Mouse (Mus musculus): ENCODE data around the gene Capn7. TPM values are rescaled to one million over a fixed set of nuclear protein-coding genes. Genes with fewer than 3 reads are reported as not detected.

The Capn7 gene
- polyA plus RNA-seq, 1 experiment from 2014 or later: 49.8 TPM

DNA sequence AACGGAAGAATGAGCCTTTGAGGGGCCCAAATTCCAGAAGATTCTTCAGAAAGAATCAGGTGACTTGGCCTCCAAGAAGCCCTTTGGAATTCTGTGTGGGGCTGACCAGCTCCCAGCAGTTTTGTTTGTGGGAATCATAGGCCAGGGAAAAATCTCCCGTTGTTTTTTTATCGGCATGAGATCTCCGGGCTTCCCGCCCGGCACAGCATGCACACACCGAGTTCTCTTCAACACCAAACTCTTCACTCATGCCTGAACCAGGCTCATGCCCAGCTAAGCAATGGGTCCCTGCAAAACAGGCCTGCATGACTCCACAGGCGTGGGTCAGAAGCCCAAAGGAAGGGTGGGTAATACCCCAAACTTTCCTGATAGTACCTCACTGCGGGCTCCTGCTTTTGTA lies 67.1 kb downstream of the Capn7 start:
- H3K4me1 ChIP-seq (ENCODE audit: control insufficient read depth, insufficient read depth, low read length): peaks cover 34% of the 10 kb centered on the region
- ATAC-seq (ENCODE audit: low FRiP score, low TSS enrichment): no peak

GRCm38 (mm10) chr14:31403995-31404394 lies 67.6 kb downstream of the Capn7 start:
- no peak overlapping the region for H3K27ac ChIP-seq (ENCODE audit: low read depth, low read length)
- no peaks in the 10 kb centered on the region for H3K9me3 ChIP-seq (ENCODE audit: control insufficient read depth, low read length)
- H3K4me1 ChIP-seq (ENCODE audit: control insufficient read depth, insufficient read depth, low read length): peaks cover 39% of the 10 kb centered on the region
- H3K4me3 ChIP-seq (ENCODE audit: low read length): no peak overlapping the region
- no peaks in the 10 kb centered on the region for H3K36me3 ChIP-seq (ENCODE audit: control insufficient read depth, insufficient read depth, low read length)
- H3K9ac ChIP-seq (ENCODE audit: low read depth, low read length): no peak overlapping the region
- H3K27me3 ChIP-seq (ENCODE audit: control insufficient read depth, insufficient read depth, low read length): no peaks in the 10 kb centered on the region
- WGBS: 67% methylated on average over 8 of the region's 8 CpGs
- ATAC-seq (ENCODE audit: low FRiP score, low TSS enrichment): no peak
- H3K4me2 ChIP-seq (replicated peaks; ENCODE audit: low read depth, low read length): no peak overlapping the region

More for the DNA sequence above, 67.1 kb downstream of the Capn7 start:
- no peaks in the 10 kb centered on the region for H3K36me3 ChIP-seq (ENCODE audit: control insufficient read depth, insufficient read depth, low read length)
- WGBS: 85% methylated on average over 9 of the region's 9 CpGs
- H3K27me3 ChIP-seq (ENCODE audit: control insufficient read depth, insufficient read depth, low read length): no peaks in the 10 kb centered on the region
- H3K4me3 ChIP-seq (ENCODE audit: low read length): no peak overlapping the region
- H3K9me3 ChIP-seq (ENCODE audit: control insufficient read depth, low read length): no peaks in the 10 kb centered on the region
- no peak overlapping the region for H3K9ac ChIP-seq (ENCODE audit: low read depth, low read length)
- H3K27ac ChIP-seq (ENCODE audit: low read depth, low read length): no peak overlapping the region
- no peak overlapping the region for H3K4me2 ChIP-seq (replicated peaks; ENCODE audit: low read depth, low read length)

DNA sequence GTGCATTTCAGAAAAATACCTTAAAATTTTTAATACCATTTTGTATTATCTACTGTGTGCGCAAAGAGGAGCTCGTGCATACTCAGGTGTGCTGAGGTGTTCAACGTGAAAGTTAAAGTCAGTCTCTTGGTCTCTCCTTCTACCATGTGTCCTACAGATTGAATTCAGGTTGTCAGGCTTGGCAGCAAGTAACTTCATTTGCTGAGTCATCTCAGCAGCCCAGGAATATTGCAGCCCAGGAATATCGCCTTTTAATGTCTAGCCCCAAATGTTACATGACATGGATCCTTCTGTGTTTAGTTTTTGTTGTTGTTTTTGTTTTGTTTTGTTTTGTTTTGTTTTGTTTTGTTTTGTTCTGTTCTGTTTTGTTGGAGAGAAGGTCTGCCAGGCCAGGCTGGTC lies 68.2 kb downstream of the Capn7 start:
- Histone ChIP-seq H3K4me2 (replicated peaks; ENCODE audit: low read depth, low read length) (no peak overlapping the region), H3K9me3 (ENCODE audit: control insufficient read depth, low read length) (no peaks in the 10 kb centered on the region), H3K4me1 (ENCODE audit: control insufficient read depth, insufficient read depth, low read length) (peaks cover 39% of the 10 kb centered on the region), H3K36me3 (ENCODE audit: control insufficient read depth, insufficient read depth, low read length) (no peaks in the 10 kb centered on the region), H3K4me3 (ENCODE audit: low read length) (no peak overlapping the region), H3K27ac (ENCODE audit: low read depth, low read length) (no peak overlapping the region), H3K27me3 (ENCODE audit: control insufficient read depth, insufficient read depth, low read length) (no peaks in the 10 kb centered on the region), H3K9ac (ENCODE audit: low read depth, low read length) (no peak overlapping the region)
- ATAC-seq (ENCODE audit: low FRiP score, low TSS enrichment): no peak
- WGBS: 94% methylated on average over 4 of the region's 4 CpGs

DNA sequence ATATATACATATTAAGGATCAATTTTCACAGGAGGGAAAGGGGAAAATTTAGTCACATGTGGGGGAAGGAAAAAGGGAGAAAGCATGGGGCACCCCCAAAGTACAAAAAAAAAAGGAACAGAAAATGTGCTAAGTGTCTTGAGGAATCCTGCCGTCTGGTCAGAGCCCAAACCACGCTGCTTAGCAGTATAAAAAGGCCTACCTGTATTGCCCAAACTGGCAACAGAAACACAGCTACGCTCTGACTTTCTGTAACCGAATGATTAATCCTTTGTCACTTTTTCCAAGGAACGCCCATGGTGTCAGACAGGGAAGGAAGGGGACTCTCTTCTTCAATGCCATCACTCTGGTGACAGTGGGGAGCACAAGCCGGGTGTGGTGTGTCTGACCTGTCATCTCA lies 69.2 kb downstream of the Capn7 start:
- 86% methylated on average over 6 of the region's 6 CpGs for WGBS
- H3K9me3 ChIP-seq (ENCODE audit: control insufficient read depth, low read length): no peaks in the 10 kb centered on the region
- no peak overlapping the region for H3K4me2 ChIP-seq (replicated peaks; ENCODE audit: low read depth, low read length)
- H3K9ac ChIP-seq (ENCODE audit: low read depth, low read length): no peak overlapping the region
- no peaks in the 10 kb centered on the region for H3K27me3 ChIP-seq (ENCODE audit: control insufficient read depth, insufficient read depth, low read length)
- H3K36me3 ChIP-seq (ENCODE audit: control insufficient read depth, insufficient read depth, low read length): no peaks in the 10 kb centered on the region
- no peak overlapping the region for H3K27ac ChIP-seq (ENCODE audit: low read depth, low read length)
- no peak overlapping the region for H3K4me3 ChIP-seq (ENCODE audit: low read length)
- ATAC-seq (ENCODE audit: low FRiP score, low TSS enrichment): no peak
- peaks cover 38% of the 10 kb centered on the region for H3K4me1 ChIP-seq (ENCODE audit: control insufficient read depth, insufficient read depth, low read length)

DNA sequence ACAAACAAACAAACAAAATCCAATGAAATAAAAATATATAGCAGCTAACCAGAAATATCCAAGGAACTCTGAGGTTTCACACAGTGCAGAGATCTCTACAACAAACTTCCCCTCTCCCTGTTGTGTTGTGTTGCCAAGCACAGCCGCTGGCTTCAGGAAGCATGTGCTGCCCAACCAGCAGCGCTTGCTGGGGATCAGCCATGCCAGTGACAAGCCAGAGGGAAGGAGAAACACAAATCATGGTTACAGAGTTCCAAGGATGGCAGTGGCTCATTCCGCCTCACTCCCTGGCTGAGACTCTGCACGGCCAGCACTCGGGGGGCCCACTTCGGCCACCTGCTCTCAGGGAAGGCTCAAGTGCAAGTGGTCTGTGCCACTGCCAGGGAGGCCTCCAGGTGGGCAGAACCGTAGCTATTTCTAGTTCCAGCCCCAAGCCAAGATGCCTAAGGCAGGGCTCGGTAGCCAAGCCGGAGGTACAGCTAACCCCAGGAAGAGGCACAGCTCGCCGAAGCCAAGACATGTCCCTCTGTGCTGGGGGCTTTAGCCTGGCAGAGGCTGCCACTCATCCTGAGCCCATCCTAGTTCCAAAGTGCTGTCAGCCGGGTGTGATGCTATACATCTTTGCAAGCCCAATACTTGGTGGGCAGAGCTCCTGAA lies 69.8 kb downstream of the Capn7 start:
- no peaks in the 10 kb centered on the region for H3K9me3 ChIP-seq (ENCODE audit: control insufficient read depth, low read length)
- no peak for ATAC-seq (ENCODE audit: low FRiP score, low TSS enrichment)
- no peak overlapping the region for H3K4me2 ChIP-seq (replicated peaks; ENCODE audit: low read depth, low read length)
- H3K4me1 ChIP-seq (ENCODE audit: control insufficient read depth, insufficient read depth, low read length): peaks cover 32% of the 10 kb centered on the region
- H3K36me3 ChIP-seq (ENCODE audit: control insufficient read depth, insufficient read depth, low read length): no peaks in the 10 kb centered on the region
- no peak overlapping the region for H3K27ac ChIP-seq (ENCODE audit: low read depth, low read length)
- WGBS: 89% methylated on average over 12 of the region's 12 CpGs
- no peaks in the 10 kb centered on the region for H3K27me3 ChIP-seq (ENCODE audit: control insufficient read depth, insufficient read depth, low read length)
- H3K4me3 ChIP-seq (ENCODE audit: low read length): no peak overlapping the region
- H3K9ac ChIP-seq (ENCODE audit: low read depth, low read length): no peak overlapping the region

DNA sequence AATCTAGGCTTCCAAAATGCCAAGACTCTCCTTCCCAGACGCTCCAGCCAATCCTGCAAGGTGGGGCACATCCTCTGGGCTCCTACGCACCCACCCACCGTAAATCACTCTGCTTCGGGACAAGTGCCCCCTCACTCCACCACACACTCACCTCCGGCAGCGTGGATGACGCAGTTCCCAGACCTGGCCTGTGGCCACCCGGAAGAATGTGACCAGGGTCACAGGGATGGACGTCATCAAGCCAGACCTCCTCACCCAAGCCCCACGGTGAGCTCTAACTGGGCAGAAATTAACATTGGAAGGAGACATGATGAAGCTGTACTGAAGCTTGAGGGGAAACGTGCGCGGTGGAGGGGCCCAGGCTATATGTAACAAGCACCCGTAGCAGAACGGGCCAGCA lies 70.8 kb downstream of the Capn7 start:
- H3K9me3 ChIP-seq (ENCODE audit: control insufficient read depth, low read length): no peaks in the 10 kb centered on the region
- H3K9ac ChIP-seq (ENCODE audit: low read depth, low read length): no peak overlapping the region
- no peaks in the 10 kb centered on the region for H3K27me3 ChIP-seq (ENCODE audit: control insufficient read depth, insufficient read depth, low read length)
- no peak overlapping the region for H3K4me3 ChIP-seq (ENCODE audit: low read length)
- H3K4me2 ChIP-seq (replicated peaks; ENCODE audit: low read depth, low read length): no peak overlapping the region; the same call in 1 of the 2 replicates
- H3K36me3 ChIP-seq (ENCODE audit: control insufficient read depth, insufficient read depth, low read length): no peaks in the 10 kb centered on the region
- 32% methylated on average over 15 of the region's 15 CpGs for WGBS
- H3K27ac ChIP-seq (ENCODE audit: low read depth, low read length): no peak overlapping the region; the same call in 1 of the 2 replicates
- peaks cover 25% of the 10 kb centered on the region for H3K4me1 ChIP-seq (ENCODE audit: control insufficient read depth, insufficient read depth, low read length)
- peak; percentile 43; the same call in 1 of the 2 replicates for ATAC-seq (ENCODE audit: low FRiP score, low TSS enrichment)

DNA sequence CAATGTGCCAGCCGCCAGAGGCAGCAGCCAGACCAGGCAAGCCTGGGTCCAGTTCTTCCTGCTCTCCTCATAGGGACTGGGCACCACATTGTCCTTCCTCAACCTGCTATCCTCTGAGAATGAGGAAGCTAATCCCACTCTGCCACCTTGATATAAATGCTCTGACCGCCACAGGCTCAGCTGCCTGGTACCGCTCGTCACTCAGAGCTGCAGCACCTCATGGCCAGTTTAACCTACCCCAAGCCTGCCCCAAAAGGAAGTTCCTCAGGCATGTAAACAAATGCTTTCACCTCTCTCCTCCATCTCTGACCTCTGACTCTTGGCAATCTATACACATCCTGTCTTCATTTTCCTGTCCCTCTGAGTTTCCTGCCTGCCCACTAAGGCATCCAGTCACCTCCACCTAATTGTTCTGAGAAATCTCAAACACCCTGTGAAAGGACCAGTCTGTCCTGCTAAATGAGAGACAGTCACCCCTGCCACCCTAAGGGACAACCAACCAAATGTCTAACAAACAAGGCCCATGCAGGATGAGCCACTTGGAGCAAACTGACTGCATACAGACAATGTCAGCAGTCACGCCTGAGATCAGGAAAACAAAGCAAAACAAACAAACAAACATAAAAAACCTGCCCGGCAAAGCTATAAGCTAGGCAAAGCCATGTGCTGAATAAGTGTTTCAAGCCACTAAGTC lies 71.6 kb downstream of the Capn7 start:
- 50% methylated on average over 6 of the region's 6 CpGs for WGBS

GRCm38 (mm10) chr14:31408666-31409065 lies 72.2 kb downstream of the Capn7 start:
- Histone ChIP-seq H3K36me3 (ENCODE audit: control insufficient read depth, insufficient read depth, low read length) (no peaks in the 10 kb centered on the region), H3K9me3 (ENCODE audit: control insufficient read depth, low read length) (no peaks in the 10 kb centered on the region), H3K27ac (ENCODE audit: low read depth, low read length) (peak overlapping the region; percentile 14; the same call in 1 of the 2 replicates), H3K9ac (ENCODE audit: low read depth, low read length) (no peak overlapping the region), H3K4me1 (ENCODE audit: control insufficient read depth, insufficient read depth, low read length) (peaks cover 31% of the 10 kb centered on the region), H3K4me3 (ENCODE audit: low read length) (no peak overlapping the region), H3K4me2 (replicated peaks; ENCODE audit: low read depth, low read length) (no peak overlapping the region), H3K27me3 (ENCODE audit: control insufficient read depth, insufficient read depth, low read length) (no peaks in the 10 kb centered on the region)
- WGBS: 34% methylated on average over 8 of the region's 8 CpGs
- ATAC-seq (ENCODE audit: low FRiP score, low TSS enrichment): no peak

More for the DNA sequence above, 71.6 kb downstream of the Capn7 start:
- no peaks in the 10 kb centered on the region for H3K36me3 ChIP-seq (ENCODE audit: control insufficient read depth, insufficient read depth, low read length)
- peaks cover 30% of the 10 kb centered on the region for H3K4me1 ChIP-seq (ENCODE audit: control insufficient read depth, insufficient read depth, low read length)
- H3K9ac ChIP-seq (ENCODE audit: low read depth, low read length): no peak overlapping the region
- H3K4me2 ChIP-seq (replicated peaks; ENCODE audit: low read depth, low read length): no peak overlapping the region
- H3K27ac ChIP-seq (ENCODE audit: low read depth, low read length): no peak overlapping the region; the same call in 1 of the 2 replicates
- peak; percentile 29; the same call in 1 of the 2 replicates for ATAC-seq (ENCODE audit: low FRiP score, low TSS enrichment)
- H3K27me3 ChIP-seq (ENCODE audit: control insufficient read depth, insufficient read depth, low read length): no peaks in the 10 kb centered on the region
- H3K9me3 ChIP-seq (ENCODE audit: control insufficient read depth, low read length): no peaks in the 10 kb centered on the region
- H3K4me3 ChIP-seq (ENCODE audit: low read length): no peak overlapping the region

- no peak for ATAC-seq (ENCODE audit: low FRiP score, low TSS enrichment)
- peaks cover 42% of the 10 kb centered on the region for H3K4me1 ChIP-seq (ENCODE audit: control insufficient read depth, insufficient read depth, low read length)
- H3K36me3 ChIP-seq (ENCODE audit: control insufficient read depth, insufficient read depth, low read length): no peaks in the 10 kb centered on the region
- H3K9ac ChIP-seq (ENCODE audit: low read depth, low read length): no peak overlapping the region
- H3K27ac ChIP-seq (ENCODE audit: low read depth, low read length): no peak overlapping the region
- H3K4me3 ChIP-seq (ENCODE audit: low read length): no peak overlapping the region
- H3K27me3 ChIP-seq (ENCODE audit: control insufficient read depth, insufficient read depth, low read length): no peaks in the 10 kb centered on the region
- H3K4me2 ChIP-seq (replicated peaks; ENCODE audit: low read depth, low read length): no peak overlapping the region
- H3K9me3 ChIP-seq (ENCODE audit: control insufficient read depth, low read length): no peaks in the 10 kb centered on the region
- 81% methylated on average over 9 of the region's 9 CpGs for WGBS
These were observed 73.8 kb downstream of the Capn7 start for GRCm38 (mm10) chr14:31410123-31410724.
